Mouse (Mus musculus) kidney, adult 9 months (tissue): ENCODE measurements around the gene Eif2ak4.

ENCODE experiments used
- DNase-seq: peaks from one replicate; pipeline ENCODE4 v3.0.0; 2022

The Eif2ak4 gene

DNA sequence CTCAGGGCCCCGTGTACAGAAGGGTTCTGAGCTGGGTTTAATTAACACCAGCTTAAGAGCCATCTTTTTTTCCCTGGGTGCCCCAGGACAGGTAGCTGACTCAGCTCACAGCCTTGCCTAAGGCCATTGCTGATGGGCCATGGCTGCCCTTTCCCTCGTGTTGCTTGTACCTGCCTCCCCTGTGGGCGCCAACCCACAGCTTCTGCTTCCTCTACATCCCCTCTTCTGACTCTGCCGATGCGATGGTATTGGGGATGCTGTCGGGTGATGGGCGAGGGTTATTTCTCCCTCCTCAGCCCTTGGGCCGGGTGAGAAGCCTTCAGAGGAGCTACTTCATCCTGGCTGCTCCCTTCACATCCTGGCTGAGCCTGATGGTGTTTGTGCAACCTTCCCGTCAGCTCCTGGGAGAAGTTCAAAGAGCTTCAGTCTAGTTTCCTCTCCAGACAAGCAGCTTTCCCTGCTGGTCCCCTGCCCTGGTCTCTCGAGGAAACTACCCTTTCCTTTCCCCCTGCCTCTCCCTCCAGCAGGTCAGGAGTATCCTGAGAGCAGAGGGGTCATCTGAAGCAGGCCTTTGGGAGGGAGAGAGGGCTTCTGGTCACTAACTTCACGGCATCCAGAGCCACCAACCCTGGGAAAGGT is 123.5 kb downstream of the Eif2ak4 start:
- no peak for DNase-seq

DNA sequence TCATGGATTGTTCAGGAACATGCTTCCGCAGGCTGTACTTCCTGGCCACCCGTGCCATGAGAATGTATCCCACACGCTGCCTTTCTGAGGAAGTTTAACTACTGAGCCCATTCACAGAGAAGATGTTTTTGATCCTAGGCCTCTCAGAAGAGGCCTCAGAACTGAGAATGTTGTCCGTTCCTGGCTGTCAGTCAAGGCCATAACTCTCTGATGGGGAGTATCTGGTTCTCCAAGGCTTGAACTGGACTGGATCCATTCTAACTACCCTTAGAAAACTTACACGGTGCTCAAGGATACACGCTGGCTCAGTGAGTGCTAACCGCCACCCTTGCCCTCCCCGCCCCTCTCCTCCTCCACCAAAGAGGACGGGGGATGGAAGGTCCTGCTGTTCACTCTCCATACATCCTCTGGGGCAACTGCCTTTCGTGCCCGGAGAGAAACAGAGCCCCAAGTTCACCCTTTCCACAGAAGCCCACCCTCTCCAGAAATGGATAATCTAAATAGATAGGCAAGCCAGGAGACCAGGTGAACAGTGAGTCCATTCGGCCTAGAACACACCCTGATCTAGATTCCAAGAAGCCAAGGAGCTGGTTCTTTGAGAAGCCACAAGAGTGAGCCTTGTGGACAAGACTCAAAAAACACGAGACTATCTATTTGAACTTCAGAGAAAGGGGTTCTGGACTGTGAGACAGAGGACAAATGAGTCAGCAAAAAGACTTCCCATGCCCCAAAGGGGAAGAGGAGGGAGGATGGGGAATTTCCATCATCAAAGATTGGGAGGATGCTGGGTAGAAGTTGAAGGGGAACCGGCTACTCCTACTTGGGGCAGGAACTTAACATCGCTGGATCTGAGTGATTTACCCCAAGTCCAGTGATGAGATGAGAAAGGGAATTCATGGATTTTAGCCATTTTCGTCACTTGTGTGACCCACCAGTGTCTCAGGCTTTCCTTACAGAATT is 124.3 kb downstream of the Eif2ak4 start:
- DNase-seq: no peak

DNA sequence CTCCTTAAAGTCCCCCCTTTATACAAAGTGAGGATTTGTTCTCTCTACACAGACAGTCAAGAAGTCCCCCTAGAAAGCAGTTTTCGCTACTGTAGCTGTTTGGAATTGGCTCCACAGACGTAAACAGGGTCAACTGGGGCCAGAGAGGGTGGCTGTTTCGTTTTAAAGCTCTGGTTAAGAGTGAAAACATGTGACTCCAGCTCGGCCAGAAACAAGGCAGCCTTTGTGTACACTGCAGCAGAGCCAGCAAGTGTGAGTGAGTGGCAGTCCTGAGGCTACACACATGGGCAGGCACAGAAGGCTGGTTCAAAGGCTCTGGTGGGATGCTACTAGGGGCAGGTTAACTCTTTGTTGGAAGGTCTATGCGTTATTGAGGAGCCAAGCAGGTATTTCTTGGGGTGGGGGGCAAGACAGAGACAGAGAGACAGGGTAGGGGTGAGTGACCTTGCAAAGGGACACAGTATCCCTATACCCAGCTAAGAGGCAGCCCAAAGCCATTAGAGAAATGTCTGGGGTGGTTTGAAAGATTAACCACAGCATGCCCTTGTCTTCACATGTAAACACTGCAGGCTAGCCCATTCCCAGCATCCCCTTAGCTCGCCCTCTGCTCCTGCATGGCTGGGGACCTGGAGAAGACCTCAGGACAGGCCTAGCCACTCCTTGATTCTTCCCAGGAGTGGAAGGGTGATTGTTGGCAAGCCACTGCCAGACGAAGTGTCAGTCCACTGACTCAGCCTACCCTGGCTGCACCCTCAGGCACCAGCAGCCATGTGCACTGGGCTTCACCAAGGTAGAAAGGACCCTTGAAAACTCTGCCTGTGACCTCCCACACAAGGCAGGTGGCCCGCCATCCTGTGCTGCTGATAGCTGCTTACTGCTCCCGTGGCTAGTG is 131.9 kb downstream of the Eif2ak4 start:
- peak; percentile 80 for DNase-seq

DNA sequence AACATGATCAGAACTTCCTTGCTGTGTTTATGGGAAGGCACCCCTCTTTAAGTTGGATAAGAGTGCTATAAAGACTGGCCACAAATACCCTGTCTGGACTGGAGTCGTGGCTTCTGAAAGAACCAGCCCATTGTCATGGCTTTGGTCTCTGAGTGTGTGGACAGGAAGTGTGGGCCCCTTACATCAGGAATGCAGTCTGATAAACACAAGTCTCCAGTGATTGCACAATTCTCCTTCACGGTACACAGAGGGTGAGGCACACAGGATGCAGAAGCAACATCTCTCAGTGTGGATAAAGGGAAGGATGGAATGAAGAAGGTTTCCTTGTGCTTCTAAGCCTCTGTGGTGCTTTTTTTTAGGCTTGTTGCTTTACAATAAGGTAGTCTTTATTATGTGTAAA is 133.8 kb downstream of the Eif2ak4 start:
- DNase-seq: peak; percentile 27

DNA sequence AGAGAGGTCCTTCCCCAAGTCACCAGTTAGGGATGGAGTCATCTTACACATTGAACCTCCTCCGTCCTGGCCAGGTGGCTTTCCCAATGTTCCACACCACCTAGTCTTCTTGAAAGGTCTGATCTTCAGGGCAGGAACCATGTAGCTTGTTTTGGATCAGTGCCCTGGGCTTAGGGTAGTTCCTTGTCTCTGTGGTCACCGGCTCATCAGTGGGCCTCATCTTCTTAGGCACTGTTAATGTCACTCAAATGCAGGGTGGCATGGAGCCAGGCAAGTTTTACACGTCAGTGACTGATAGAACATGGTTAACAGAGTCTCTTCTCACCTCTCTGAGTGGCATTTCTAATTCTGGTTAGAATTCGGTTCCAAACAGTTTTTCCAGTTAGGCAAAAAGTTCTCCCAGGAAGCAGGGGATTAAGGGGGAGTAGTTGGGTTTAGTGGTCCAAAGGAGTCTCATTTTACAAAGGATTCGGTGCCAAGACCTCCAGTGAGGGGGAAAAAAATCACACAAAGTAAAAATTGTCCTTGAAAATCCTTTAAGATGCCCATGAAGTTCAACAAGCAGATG is 134.8 kb downstream of the Eif2ak4 start:
- DNase-seq: peak; percentile 38

DNA sequence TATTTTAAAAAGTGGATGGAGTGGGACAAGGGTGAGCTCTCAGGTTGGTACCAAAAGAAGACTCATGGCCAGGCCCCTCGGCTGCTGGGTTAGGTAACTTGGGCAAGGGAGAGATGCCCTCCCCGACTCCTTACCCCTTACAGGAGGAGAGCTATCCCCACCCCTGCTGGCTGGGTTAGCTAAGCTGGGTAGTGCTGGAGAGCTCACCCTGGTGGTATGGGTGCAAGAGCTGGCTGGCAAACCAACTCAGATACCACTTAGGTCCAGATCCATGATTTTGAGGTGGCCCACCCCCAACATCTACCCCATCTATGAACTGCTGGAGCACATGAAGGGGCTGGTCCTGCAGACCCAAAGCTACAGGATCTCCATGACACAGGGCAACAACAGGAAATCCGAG is 136.4 kb downstream of the Eif2ak4 start:
- DNase-seq: no peak
